7 mouse cellular contexts compared by ENCODE assay signal in genomic region chr4:33245853-33246395, GRCm38 (mm10). TPM values are rescaled to one million over a fixed set of nuclear protein-coding genes. Genes with fewer than 3 reads are reported as not detected.
DNase-seq lines count a peak whose midpoint lies in the region; ATAC-seq and TF ChIP-seq lines count a peak whose summit lies in the region.

No protein-coding gene starts in this region.

- peak overlapping the region; percentile 68 for H3K9ac ChIP-seq in liver, adult 2 months (ENCODE audit: low read depth, low read length)
- H3K9ac ChIP-seq in forebrain, embryonic 14.5 days (ENCODE audit: low read length): no peak overlapping the region
- no peak overlapping the region for H3K9ac ChIP-seq in kidney, postnatal 0 days (ENCODE audit: low read depth, low read length)
- no peak overlapping the region for H3K9ac ChIP-seq in neural tube, embryonic 14.5 days (replicated peaks; ENCODE audit: low read depth, low read length)

- DNase-seq in liver, adult 2 months (ENCODE audit: extremely low read depth, low read depth, low spot score): peak; percentile 84
- DNase-seq in liver: no peak
- no peak for DNase-seq in forebrain, embryonic 14.5 days (ENCODE audit: low spot score)
- no peak for DNase-seq in kidney, postnatal 0 days (ENCODE audit: low spot score)
- DNase-seq in cerebellum, postnatal 36 days: no peak
- no peak for DNase-seq in left cerebral cortex, adult 9 months (ENCODE audit: low spot score in 2 of 2)

- TF ChIP-seq CTCF in liver, adult 2 months (IDR thresholded peaks at IDR 0.05; ENCODE audit: low read depth, low read length): no peak
- TF ChIP-seq CTCF in kidney, postnatal 0 days (IDR thresholded peaks at IDR 0.05; ENCODE audit: low read depth): no peak

- no peaks in the 10 kb centered on the region for H3K27me3 ChIP-seq in liver, adult 2 months (ENCODE audit: control insufficient read depth, insufficient read depth, low read length)
- H3K27me3 ChIP-seq in forebrain, embryonic 14.5 days (replicated peaks; ENCODE audit: control insufficient read depth, insufficient read depth, low read length): no peaks in the 10 kb centered on the region
- no peaks in the 10 kb centered on the region for H3K27me3 ChIP-seq in kidney, postnatal 0 days (ENCODE audit: insufficient read depth, low read length)
- H3K27me3 ChIP-seq in neural tube, embryonic 14.5 days (ENCODE audit: control insufficient read depth, insufficient read depth, low read length): no peaks in the 10 kb centered on the region

- no peaks in the 10 kb centered on the region for H3K9me3 ChIP-seq in forebrain, embryonic 14.5 days (replicated peaks; ENCODE audit: control insufficient read depth, low read length)
- H3K9me3 ChIP-seq in kidney, postnatal 0 days (replicated peaks; ENCODE audit: low read length): no peaks in the 10 kb centered on the region
- H3K9me3 ChIP-seq in neural tube, embryonic 14.5 days (ENCODE audit: control insufficient read depth, low read length): no peaks in the 10 kb centered on the region

- H3K36me3 ChIP-seq in liver, adult 2 months (ENCODE audit: control insufficient read depth, insufficient read depth, low read length): peaks cover 19% of the 10 kb centered on the region
- peaks cover 42% of the 10 kb centered on the region for H3K36me3 ChIP-seq in forebrain, embryonic 14.5 days (ENCODE audit: control insufficient read depth, insufficient read depth, low read length)
- peaks cover 35% of the 10 kb centered on the region for H3K36me3 ChIP-seq in kidney, postnatal 0 days (ENCODE audit: insufficient read depth, low read length)
- peaks cover 20% of the 10 kb centered on the region for H3K36me3 ChIP-seq in neural tube, embryonic 14.5 days (ENCODE audit: control insufficient read depth, insufficient read depth, low read length)

- no peak for ATAC-seq in forebrain, embryonic 14.5 days
- no peak for ATAC-seq in kidney, postnatal 0 days (replicated peaks; ENCODE audit: low FRiP score, low read depth)
- ATAC-seq in neural tube, embryonic 14.5 days (ENCODE audit: low read depth): no peak

- TF ChIP-seq POLR2A in liver, adult 2 months (IDR thresholded peaks at IDR 0.05; ENCODE audit: extremely low read depth, insufficient read depth, low read length): no peak

- H3K79me2 ChIP-seq in liver, adult 2 months (ENCODE audit: control insufficient read depth, insufficient read depth, low read length): peaks cover 7% of the 10 kb centered on the region; the same call in 1 of the 2 replicates

- WGBS in liver, adult 2 months: 4% methylated on average over 14 of the region's 14 CpGs
- WGBS in forebrain, embryonic 14.5 days: 93% methylated on average over 14 of the region's 14 CpGs
- 72% methylated on average over 14 of the region's 14 CpGs for WGBS in kidney, postnatal 0 days
- WGBS in neural tube, embryonic 14.5 days: 93% methylated on average over 14 of the region's 14 CpGs

- H3K4me1 ChIP-seq in liver, adult 2 months (ENCODE audit: control insufficient read depth, insufficient read depth, low read length): peaks cover 10% of the 10 kb centered on the region
- peaks cover 17% of the 10 kb centered on the region for H3K4me1 ChIP-seq in forebrain, embryonic 14.5 days (ENCODE audit: control insufficient read depth, insufficient read depth, low read length)
- 0 out of 2 replicates have a peak, but pooled peaks cover 13% of the 10 kb centered on the region for H3K4me1 ChIP-seq in kidney, postnatal 0 days (replicated peaks; ENCODE audit: insufficient read depth, low read length)
- peaks cover 4% of the 10 kb centered on the region; the same call in 1 of the 2 replicates for H3K4me1 ChIP-seq in neural tube, embryonic 14.5 days (ENCODE audit: control insufficient read depth, insufficient read depth, low read length)

- H3K4me3 ChIP-seq in liver, adult 2 months (ENCODE audit: insufficient read depth, low read depth, low read length): peak overlapping the region; percentile 95
- H3K4me3 ChIP-seq in forebrain, embryonic 14.5 days (ENCODE audit: low read depth, low read length): no peak overlapping the region
- peak overlapping the region; percentile 100 for H3K4me3 ChIP-seq in kidney, postnatal 0 days (replicated peaks; ENCODE audit: low read depth, low read length)
- 0 out of 2 replicates have a peak overlapping the region, but pooled peaks have one; percentile 98 for H3K4me3 ChIP-seq in neural tube, embryonic 14.5 days (ENCODE audit: low read depth, low read length)

- H3K4me2 ChIP-seq in forebrain, embryonic 14.5 days (ENCODE audit: low read length): peak overlapping the region; percentile 87
- peak overlapping the region; percentile 70 for H3K4me2 ChIP-seq in kidney, postnatal 0 days (ENCODE audit: low read length)
- peak overlapping the region; percentile 9; the same call in 1 of the 2 replicates for H3K4me2 ChIP-seq in neural tube, embryonic 14.5 days (ENCODE audit: low read depth, low read length)

- peak overlapping the region; percentile 61 for H3K27ac ChIP-seq in liver, adult 2 months (replicated peaks; ENCODE audit: insufficient read depth, low read depth, low read length)
- no peak overlapping the region for H3K27ac ChIP-seq in forebrain, embryonic 14.5 days (ENCODE audit: low read depth, low read length)
- H3K27ac ChIP-seq in kidney, postnatal 0 days: no peak overlapping the region
- H3K27ac ChIP-seq in neural tube, embryonic 14.5 days (ENCODE audit: low read depth, low read length): no peak overlapping the region

RNA-seq across cellular contexts. Expression of gene Srsf12, which starts 37.1 kb away (rescaled TPM):
- total RNA-seq in liver, adult 2 months (2014; rRNA removed): not detected in 2 replicates
- polyA plus RNA-seq in liver, adult 2 months (2012; rRNA removed): 0.11 TPM in 1 of 2 replicates, not detected in the other
- polyA plus RNA-seq in forebrain, embryonic 14.5 days (2014; fragmentation: Nextera tagmentation; extraction: Ambion mirVana): 22.9 and 34.8 TPM in 2 replicates
- polyA plus RNA-seq in kidney, postnatal 0 days (2015; fragmentation: Nextera tagmentation; extraction: Ambion mirVana): 2.6 TPM in 2 replicates
- 73.3 and 85.8 TPM in 2 replicates for polyA plus RNA-seq in neural tube, embryonic 14.5 days (2014; fragmentation: Nextera tagmentation; extraction: Ambion mirVana)

RNA-seq across cellular contexts. Expression of gene Pnrc1, which starts 44.0 kb away (rescaled TPM):
- total RNA-seq in liver, adult 2 months (2014; rRNA removed): 29.6 and 35.0 TPM in 2 replicates
- 48.5 and 77.3 TPM in 2 replicates for polyA plus RNA-seq in liver, adult 2 months (2012; rRNA removed)
- polyA plus RNA-seq in forebrain, embryonic 14.5 days (2014; fragmentation: Nextera tagmentation; extraction: Ambion mirVana): 96.1 and 99.0 TPM in 2 replicates
- polyA plus RNA-seq in kidney, postnatal 0 days (2015; fragmentation: Nextera tagmentation; extraction: Ambion mirVana): 123 and 137 TPM in 2 replicates
- polyA plus RNA-seq in neural tube, embryonic 14.5 days (2014; fragmentation: Nextera tagmentation; extraction: Ambion mirVana): 58.4 and 64.5 TPM in 2 replicates

RNA-seq across cellular contexts. Expression of gene Pm20d2, which starts 56.4 kb away (rescaled TPM):
- total RNA-seq in liver, adult 2 months (2014; rRNA removed): 3.6 and 4.4 TPM in 2 replicates
- polyA plus RNA-seq in liver, adult 2 months (2012; rRNA removed): 7.3 and 8.6 TPM in 2 replicates
- polyA plus RNA-seq in forebrain, embryonic 14.5 days (2014; fragmentation: Nextera tagmentation; extraction: Ambion mirVana): 2.0 and 2.5 TPM in 2 replicates
- 0.77 and 0.87 TPM in 2 replicates for polyA plus RNA-seq in kidney, postnatal 0 days (2015; fragmentation: Nextera tagmentation; extraction: Ambion mirVana)
- polyA plus RNA-seq in neural tube, embryonic 14.5 days (2014; fragmentation: Nextera tagmentation; extraction: Ambion mirVana): 2.2 and 2.5 TPM in 2 replicates

Comparison
In these comparisons a context has a peak if more than half of its experiments do, and no peak if none do; other contexts are left out.
1. H3K4me2 ChIP-seq: peak in every context shown above with its lines; median percentile 87 in forebrain, embryonic 14.5 days; 70 in kidney, postnatal 0 days; 9 in neural tube, embryonic 14.5 days.